Mouse (Mus musculus) spleen, postnatal 36 days (tissue): ENCODE results near the gene Mog.
"Not testable (repeated sequence)": the region's sequence is repeated elsewhere in the genome, so short reads cannot be mapped to it uniquely, and the experiment has no call there.

Experiments used
- DNase-seq, 2 experiments: peaks; one replicate each; pipeline ENCODE4 v3.0.0; 2022; ENCODE audit warnings: low spot score in 2 of 2, mixed read lengths in 1 of 2

Gene Mog

GRCm38 (mm10) chr17:37045611-37046311, 22.6 kb upstream of the Mog start, which contains the start of gene Gabbr1:
Gene Gabbr1, plus strand, starts transcription at chr17:37045966.
- peak; percentile 61 to 69 for DNase-seq

- DNase-seq: no peak
Observed at GRCm38 (mm10) chr17:37044651-37045244, 21.6 kb upstream of the Mog start.

GRCm38 (mm10) chr17:37039127-37039894, 16.1 kb upstream of the Mog start:
- DNase-seq: no peak

- DNase-seq: no peak
Observed at GRCm38 (mm10) chr17:37029162-37029561, 6.0 kb upstream of the Mog start.

- DNase-seq: peak; percentile 61 to 62
Observed at GRCm38 (mm10) chr17:37028683-37029120, 5.5 kb upstream of the Mog start.

- no peak for DNase-seq
Observed at GRCm38 (mm10) chr17:37028212-37028611, 5.0 kb upstream of the Mog start.

- no peak for DNase-seq
Observed at GRCm38 (mm10) chr17:37027486-37027885, 4.3 kb upstream of the Mog start.

GRCm38 (mm10) chr17:37026425-37026824, 3.2 kb upstream of the Mog start:
- DNase-seq: no peak

GRCm38 (mm10) chr17:37019242-37019641, 4.0 kb downstream of the Mog start:
- not testable (repeated sequence) for DNase-seq

- no peak for DNase-seq
Observed at GRCm38 (mm10) chr17:37018328-37018727, 4.9 kb downstream of the Mog start.

- no peak for DNase-seq
Observed at GRCm38 (mm10) chr17:37016333-37016732, 6.9 kb downstream of the Mog start.

GRCm38 (mm10) chr17:37012141-37012540, 11.1 kb downstream of the Mog start:
- DNase-seq: no peak

- no peak for DNase-seq
Observed at GRCm38 (mm10) chr17:37011719-37012118, 11.5 kb downstream of the Mog start.

- DNase-seq: no peak
Observed at GRCm38 (mm10) chr17:37009460-37010042, 13.6 kb downstream of the Mog start.

GRCm38 (mm10) chr17:37008161-37008560, 15.0 kb downstream of the Mog start:
- no peak for DNase-seq

- no peak for DNase-seq
Observed at GRCm38 (mm10) chr17:37003366-37003765, 19.8 kb downstream of the Mog start.

GRCm38 (mm10) chr17:37002364-37003330, 20.6 kb downstream of the Mog start:
- DNase-seq: no peak

GRCm38 (mm10) chr17:37000863-37001262, 22.3 kb downstream of the Mog start, which contains the start of gene Zfp57:
Gene Zfp57, plus strand, starts transcription at chr17:37001163.
- DNase-seq: no peak

GRCm38 (mm10) chr17:36998477-36998876, 24.7 kb downstream of the Mog start:
- DNase-seq: no peak

- peak; percentile 24 to 45 for DNase-seq
Observed at GRCm38 (mm10) chr17:36997033-36997735, 26.0 kb downstream of the Mog start.
